In the genomic region with DNA sequence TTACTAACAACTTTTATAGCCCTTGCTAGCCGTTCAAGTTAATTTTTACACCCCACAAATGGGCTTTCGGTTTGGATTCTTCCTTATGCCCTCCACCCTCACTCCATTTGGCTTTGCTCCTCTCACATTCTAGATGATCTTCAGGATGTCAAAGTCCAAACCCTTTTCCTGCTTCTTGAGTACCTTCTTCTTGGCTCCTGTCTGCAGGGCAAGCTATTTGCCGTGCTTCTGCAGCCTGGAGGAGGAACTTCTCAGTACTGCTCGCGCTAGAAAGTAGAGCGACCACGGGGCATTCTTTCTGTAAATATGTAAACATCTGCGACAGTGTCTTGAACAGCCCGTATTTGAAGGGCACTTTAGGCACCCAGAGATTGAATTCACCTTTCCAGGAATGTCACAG, we compare ENCODE assay signal across 8 mouse cellular contexts. TPM values are rescaled to one million over a fixed set of nuclear protein-coding genes. Genes with fewer than 3 reads are reported as not detected.
DNase-seq lines count a peak whose midpoint lies in the region; ATAC-seq and TF ChIP-seq lines count a peak whose summit lies in the region.

No protein-coding gene starts in this region.

- no peak for TF ChIP-seq POLR2A in ES-Bruce4 (IDR thresholded peaks at IDR 0.05; ENCODE audit: insufficient read depth, low read length)

- peak overlapping the region; percentile 95 for H3K4me2 ChIP-seq in forebrain, embryonic 14.5 days (ENCODE audit: low read length)
- peak overlapping the region; percentile 97 for H3K4me2 ChIP-seq in kidney, embryonic 16.5 days (replicated peaks; ENCODE audit: low read depth, low read length)
- H3K4me2 ChIP-seq in midbrain, embryonic 14.5 days (ENCODE audit: low read length), result peak overlapping the region; percentile 85

- 0 out of 2 replicates have a peak overlapping the region, but pooled peaks have one; percentile 22 for H3K27ac ChIP-seq in ES-Bruce4 (ENCODE audit: insufficient read depth, low read length)
- no peak overlapping the region for H3K27ac ChIP-seq in forebrain, embryonic 14.5 days (ENCODE audit: low read depth, low read length)
- peak overlapping the region; percentile 96 for H3K27ac ChIP-seq in kidney, embryonic 16.5 days (ENCODE audit: low read length)
- no peak overlapping the region for H3K27ac ChIP-seq in midbrain, embryonic 14.5 days (replicated peaks; ENCODE audit: low read depth, low read length)

- peak; percentile 38 to 39 for DNase-seq in B cell, adult 2 months
- peak; percentile 3 for DNase-seq in forebrain, embryonic 14.5 days (ENCODE audit: low spot score)
- peak; percentile 35 for DNase-seq in midbrain, embryonic 14.5 days
- no peak for DNase-seq in urinary bladder, postnatal 14 days (ENCODE audit: low spot score)
- DNase-seq in right cerebral cortex, postnatal 25 days, result no peak
- DNase-seq in right cerebral cortex, postnatal 10 days (ENCODE audit: low spot score in 2 of 2), result no peak

- H3K9me3 ChIP-seq in ES-Bruce4 (replicated peaks; ENCODE audit: control insufficient read depth, insufficient read depth, low read length, poor library complexity, severe bottlenecking), result peaks cover 11% of the 10 kb centered on the region
- no peaks in the 10 kb centered on the region for H3K9me3 ChIP-seq in forebrain, embryonic 14.5 days (replicated peaks; ENCODE audit: control insufficient read depth, low read length)
- no peaks in the 10 kb centered on the region for H3K9me3 ChIP-seq in kidney, embryonic 16.5 days (ENCODE audit: low read length)
- no peaks in the 10 kb centered on the region for H3K9me3 ChIP-seq in midbrain, embryonic 14.5 days (ENCODE audit: control insufficient read depth, low read length)

- no peak for TF ChIP-seq CTCF in ES-Bruce4 (IDR thresholded peaks at IDR 0.05; ENCODE audit: low read depth, low read length)

- H3K27me3 ChIP-seq in ES-Bruce4 (ENCODE audit: control insufficient read depth, insufficient read depth, low read length, poor library complexity, severe bottlenecking), result no peaks in the 10 kb centered on the region
- H3K27me3 ChIP-seq in forebrain, embryonic 14.5 days (replicated peaks; ENCODE audit: control insufficient read depth, insufficient read depth, low read length), result no peaks in the 10 kb centered on the region
- no peaks in the 10 kb centered on the region for H3K27me3 ChIP-seq in kidney, embryonic 16.5 days (ENCODE audit: insufficient read depth, low read length)
- H3K27me3 ChIP-seq in midbrain, embryonic 14.5 days (ENCODE audit: control insufficient read depth, insufficient read depth, low read length), result no peaks in the 10 kb centered on the region

- H3K9ac ChIP-seq in ES-Bruce4 (ENCODE audit: low read depth, poor library complexity, severe bottlenecking), result peak overlapping the region; percentile 85
- peak overlapping the region; percentile 70 for H3K9ac ChIP-seq in forebrain, embryonic 14.5 days (ENCODE audit: low read length)
- peak overlapping the region; percentile 81 for H3K9ac ChIP-seq in kidney, embryonic 16.5 days (replicated peaks; ENCODE audit: low read length)
- H3K9ac ChIP-seq in midbrain, embryonic 14.5 days (replicated peaks; ENCODE audit: low read length), result peak overlapping the region; percentile 70; the same call in 1 of the 2 replicates

- peak overlapping the region; percentile 96 for H3K4me3 ChIP-seq in ES-Bruce4 (ENCODE audit: low read depth, low read length)
- peak overlapping the region; percentile 59 for H3K4me3 ChIP-seq in forebrain, embryonic 14.5 days (ENCODE audit: low read depth, low read length)
- H3K4me3 ChIP-seq in kidney, embryonic 16.5 days (ENCODE audit: low read length), result peak overlapping the region; percentile 74
- peak overlapping the region; percentile 65 for H3K4me3 ChIP-seq in midbrain, embryonic 14.5 days (replicated peaks; ENCODE audit: low read depth, low read length)

- ATAC-seq in forebrain, embryonic 14.5 days, result no peak
- ATAC-seq in kidney, embryonic 16.5 days (ENCODE audit: low FRiP score, low TSS enrichment), result no peak
- no peak; the same call in 1 of the 2 replicates for ATAC-seq in midbrain, embryonic 14.5 days (ENCODE audit: low FRiP score, low TSS enrichment)

- 7% methylated on average over 9 of the region's 9 CpGs for WGBS in forebrain, embryonic 14.5 days
- WGBS in kidney, embryonic 16.5 days, result under 1% methylated on average over 9 of the region's 9 CpGs
- 9% methylated on average over 9 of the region's 9 CpGs for WGBS in midbrain, embryonic 14.5 days

- no peak for TF ChIP-seq EP300 in ES-Bruce4 (IDR thresholded peaks at IDR 0.05; ENCODE audit: insufficient read depth, low read depth, low read length)

- H3K4me1 ChIP-seq in ES-Bruce4 (ENCODE audit: control insufficient read depth, insufficient read depth, low read length), result peaks cover 2% of the 10 kb centered on the region
- peaks cover 21% of the 10 kb centered on the region for H3K4me1 ChIP-seq in forebrain, embryonic 14.5 days (ENCODE audit: control insufficient read depth, insufficient read depth, low read length)
- H3K4me1 ChIP-seq in kidney, embryonic 16.5 days (ENCODE audit: insufficient read depth, low read length), result peaks cover 17% of the 10 kb centered on the region
- H3K4me1 ChIP-seq in midbrain, embryonic 14.5 days (ENCODE audit: control insufficient read depth, insufficient read depth, low read length), result peaks cover 23% of the 10 kb centered on the region

- H3K36me3 ChIP-seq in ES-Bruce4 (ENCODE audit: control insufficient read depth, insufficient read depth, low read length, poor library complexity, severe bottlenecking), result no peaks in the 10 kb centered on the region
- no peaks in the 10 kb centered on the region for H3K36me3 ChIP-seq in forebrain, embryonic 14.5 days (ENCODE audit: control insufficient read depth, insufficient read depth, low read length)
- H3K36me3 ChIP-seq in kidney, embryonic 16.5 days (ENCODE audit: insufficient read depth, low read length), result no peaks in the 10 kb centered on the region
- H3K36me3 ChIP-seq in midbrain, embryonic 14.5 days (ENCODE audit: control insufficient read depth, insufficient read depth, low read length), result no peaks in the 10 kb centered on the region

RNA-seq across cellular contexts. Expression of a gene that starts 0.4 kb away (rescaled TPM):
- polyA plus RNA-seq in ES-Bruce4 (2011; ENCODE audit: insufficient read depth, insufficient read length, low read depth, missing spikeins), result 80.4 and 83.7 TPM in 2 replicates
- polyA plus RNA-seq in forebrain, embryonic 14.5 days (2014; fragmentation: Nextera tagmentation; extraction: Ambion mirVana), result 16.1 and 25.5 TPM in 2 replicates
- polyA plus RNA-seq in kidney, embryonic 16.5 days (2015; fragmentation: Nextera tagmentation; extraction: Ambion mirVana), result 38.3 and 39.8 TPM in 2 replicates
- polyA plus RNA-seq in midbrain, embryonic 14.5 days (2014; fragmentation: Nextera tagmentation; extraction: Ambion mirVana), result 30.9 and 31.3 TPM in 2 replicates

Comparison
In these comparisons a context has a peak if more than half of its experiments do, and no peak if none do; other contexts are left out.
1. DNase-seq: peak in B cell, adult 2 months (2 of 2), forebrain, embryonic 14.5 days (single experiment) and midbrain, embryonic 14.5 days (single experiment); none in urinary bladder, postnatal 14 days (single experiment), right cerebral cortex, postnatal 25 days (single experiment) and right cerebral cortex, postnatal 10 days (0 of 2).
2. H3K27ac ChIP-seq: peak in ES-Bruce4 (single experiment) and kidney, embryonic 16.5 days (single experiment); none in forebrain, embryonic 14.5 days (single experiment) and midbrain, embryonic 14.5 days (single experiment).
3. Peak in every context shown above with its lines, with median percentiles within 50 percentile points of each other: H3K4me3 ChIP-seq, H3K9ac ChIP-seq and H3K4me2 ChIP-seq.